Mouse (Mus musculus) ES-Bruce4 (cell line): ENCODE measurements at regions not wholly inside any gene's neighbourhood (a gene's known extent, or its start where the extent isn't known, plus 50 kb on each side); places are given as distances from the start of the nearest gene placed in this dataset.

ENCODE experiments used
- CTCF ChIP-seq: IDR thresholded peaks from one replicate; pipeline ENCODE4 v1.8.1; 2011; ENCODE audit warnings: low read depth, low read length
- POLR2A ChIP-seq: IDR thresholded peaks from one replicate; pipeline ENCODE4 v1.8.1; 2011; ENCODE audit warnings: low read length; ENCODE audit not compliant: insufficient read depth

GRCm38 (mm10) chr5:144664571-144665295, 96.9 kb downstream of the Tmem130 start:
- no peak for TF ChIP-seq POLR2A
- TF ChIP-seq CTCF = no peak
